Mouse (Mus musculus) spleen, postnatal 0 days (tissue): ENCODE results near the gene Dcdc2b. TPM values are rescaled to one million over a fixed set of nuclear protein-coding genes. Genes with fewer than 3 reads are reported as not detected.

Source experiments
- polyA plus RNA-seq: library from polyadenylated mRNA; unstranded; fragments of >200 nt; fragmentation: Nextera tagmentation; extraction: Ambion mirVana; gene quantifications from 2 replicates; pipeline ENCODE4 v1.2.1, GENCODE M21; 2015

Dcdc2b gene
- polyA plus RNA-seq, result 0.81 and 1.3 TPM in 2 replicates

GRCm38 (mm10) chr4:129614093-129614492 is at the start of gene Dcdc2b:
Gene Dcdc2b, minus strand, starts transcription at chr4:129614257.

GRCm38 (mm10) chr4:129640638-129641467 is 26.8 kb upstream of the Dcdc2b start, which contains the start of gene Txlna:
Gene Txlna, minus strand, starts transcription at chr4:129641065.

GRCm38 (mm10) chr4:129623681-129624091 is 9.6 kb upstream of the Dcdc2b start, which contains the start of gene Ccdc28b:
Gene Ccdc28b, minus strand, starts transcription at chr4:129623947.

GRCm38 (mm10) chr4:129618786-129619691 is 5.0 kb upstream of the Dcdc2b start, which contains the start of gene Iqcc:
Gene Iqcc, minus strand, starts transcription at chr4:129619099.

GRCm38 (mm10) chr4:129600233-129601158 is 13.6 kb downstream of the Dcdc2b start, which contains the start of the genes Eif3i and Tmem234:
Gene Eif3i, minus strand, starts transcription at chr4:129600648.
Gene Tmem234, plus strand, starts transcription at chr4:129600668.

GRCm38 (mm10) chr4:129578466-129578865 is 35.6 kb downstream of the Dcdc2b start, which contains the start of gene Fam167b:
Gene Fam167b, minus strand, starts transcription at chr4:129578549.

GRCm38 (mm10) chr4:129573430-129573829 is 40.6 kb downstream of the Dcdc2b start, which contains the start of gene Lck:
Gene Lck, minus strand, starts transcription at chr4:129573641.

Other genes starting within 250 kb of the Dcdc2b start
- gene Zbtb8a, start 236.1 kb downstream of the Dcdc2b start, polyA plus RNA-seq, result 7.3 and 8.1 TPM in 2 replicates
- 0.26 and 0.28 TPM in 2 replicates for gene Zbtb8b, start 173.4 kb downstream of the Dcdc2b start, polyA plus RNA-seq
- 63.6 and 67.3 TPM in 2 replicates for gene Bsdc1, start 152.7 kb downstream of the Dcdc2b start, polyA plus RNA-seq
- gene Tssk3, start 123.2 kb downstream of the Dcdc2b start, polyA plus RNA-seq, result 0.10 TPM in 1 of 2 replicates, not detected in the other
- 0.74 and 0.83 TPM in 2 replicates for gene Fam229a, start 123.1 kb downstream of the Dcdc2b start, polyA plus RNA-seq
- 93.7 and 116 TPM in 2 replicates for gene Marcksl1, start 100.7 kb downstream of the Dcdc2b start, polyA plus RNA-seq
- 127 and 132 TPM in 2 replicates for gene Hdac1, start 71.5 kb downstream of the Dcdc2b start, polyA plus RNA-seq
- gene Lck, start 40.6 kb downstream of the Dcdc2b start, polyA plus RNA-seq, result 7.3 and 7.8 TPM in 2 replicates
- 11.2 and 17.2 TPM in 2 replicates for gene Fam167b, start 35.7 kb downstream of the Dcdc2b start, polyA plus RNA-seq
- 233 and 235 TPM in 2 replicates for gene Eif3i, start 13.6 kb downstream of the Dcdc2b start, polyA plus RNA-seq
- gene Tmem234, start 13.6 kb downstream of the Dcdc2b start, polyA plus RNA-seq, result 185 and 186 TPM in 2 replicates
- 15.1 and 15.3 TPM in 2 replicates for gene Iqcc, start 4.8 kb upstream of the Dcdc2b start, polyA plus RNA-seq
- gene Ccdc28b, start 9.7 kb upstream of the Dcdc2b start, polyA plus RNA-seq, result 36.7 and 45.7 TPM in 2 replicates
- 29.9 and 30.4 TPM in 2 replicates for gene Txlna, start 26.8 kb upstream of the Dcdc2b start, polyA plus RNA-seq
- 5.4 and 6.5 TPM in 2 replicates for gene Kpna6, start 58.5 kb upstream of the Dcdc2b start, polyA plus RNA-seq
- 4.9 and 5.1 TPM in 2 replicates for gene Tmem39b, start 82.6 kb upstream of the Dcdc2b start, polyA plus RNA-seq
- 42.1 and 46.7 TPM in 2 replicates for gene Khdrbs1, start 128.0 kb upstream of the Dcdc2b start, polyA plus RNA-seq
- 286 and 292 TPM in 2 replicates for gene Ptp4a2, start 197.0 kb upstream of the Dcdc2b start, polyA plus RNA-seq